Mouse (Mus musculus) MEL (cell line): ENCODE results near the gene Tbx3. TPM values are rescaled to one million over a fixed set of nuclear protein-coding genes. Genes with fewer than 3 reads are reported as not detected.

Experiments used
- DNase-seq: peaks from one replicate; pipeline ENCODE4 v3.0.0; 2011; ENCODE audit warnings: low read depth, low spot score
- H3K27ac ChIP-seq: 2 replicates; pipeline ENCODE4 v1.5.1; 2012; ENCODE audit warnings: low read depth, mild to moderate bottlenecking, control low read depth, low read length, moderate library complexity; ENCODE audit not compliant: control insufficient read depth
- H3K27me3 ChIP-seq, 2 experiments: fragments of 150-350 bp in 1 of 2; sonication (generic) in 1 of 2; 2 replicates each; pipeline ENCODE4 v1.6.1; 2012; ENCODE audit warnings: low read length in 2 of 2, mild to moderate bottlenecking in 2 of 2, improper control_type of control experiment in 1 of 2, moderate library complexity in 1 of 2; ENCODE audit not compliant: insufficient read depth in 2 of 2, control insufficient read depth in 1 of 2
- H3K36me3 ChIP-seq, 2 experiments: 2 replicates each; pipeline ENCODE4 v1.6.1; 2012 to 2014; ENCODE audit warnings: low read length in 2 of 2, improper control_type of control experiment in 1 of 2, inconsistent platforms in 1 of 2, mild to moderate bottlenecking in 1 of 2; ENCODE audit not compliant: insufficient read depth in 2 of 2, control insufficient read depth in 1 of 2
- H3K4me1 ChIP-seq, 2 experiments: fragments of 150-350 bp in 1 of 2; sonication (generic) in 1 of 2; 2 replicates each; pipeline ENCODE4 v1.6.1; 2012; ENCODE audit warnings: low read length in 2 of 2, improper control_type of control experiment in 1 of 2, mild to moderate bottlenecking in 1 of 2; ENCODE audit not compliant: insufficient read depth in 2 of 2, control insufficient read depth in 1 of 2
- H3K4me3 ChIP-seq, 2 experiments: fragments of 150-350 bp in 1 of 2; sonication (generic) in 1 of 2; 2 replicates each; pipeline ENCODE4 v1.5.1; 2012; ENCODE audit warnings: low read depth in 2 of 2, low read length in 2 of 2, mild to moderate bottlenecking in 2 of 2, moderate library complexity in 2 of 2, control low read depth in 1 of 2, improper control_type of control experiment in 1 of 2; ENCODE audit not compliant: control insufficient read depth in 1 of 2, insufficient read depth in 1 of 2
- H3K79me2 ChIP-seq: 2 replicates; pipeline ENCODE4 v1.6.1; 2012; ENCODE audit warnings: mild to moderate bottlenecking, low read length, moderate library complexity; ENCODE audit not compliant: control insufficient read depth, poor library complexity, insufficient read depth
- H3K9ac ChIP-seq: 2 replicates; pipeline ENCODE4 v1.6.1; 2012; ENCODE audit warnings: low read depth, mild to moderate bottlenecking, control low read depth, low read length, moderate library complexity; ENCODE audit not compliant: control insufficient read depth, poor library complexity, severe bottlenecking
- H3K9me3 ChIP-seq: fragments of 150-350 bp; sonication (generic); replicated peaks from 2 replicates; pipeline ENCODE4 v1.6.1; 2012; ENCODE audit warnings: mild to moderate bottlenecking, low read length, improper control_type of control experiment, moderate library complexity; ENCODE audit not compliant: insufficient read depth
- BHLHE40 ChIP-seq: IDR thresholded peaks from 2 replicates; pipeline ENCODE4 v1.6.1; 2012; ENCODE audit warnings: low read depth, mild to moderate bottlenecking, inconsistent platforms, low read length, improper control_type of control experiment, borderline replicate concordance
- CTCF ChIP-seq, 3 experiments: IDR thresholded peaks in 2 of 3; conservative IDR thresholded peaks in 1 of 3; 2 replicates each; pipeline ENCODE4 v1.5.1; 2011 to 2012; ENCODE audit warnings: low read length in 3 of 3, low read depth in 2 of 3, mild to moderate bottlenecking in 2 of 3, improper control_type of control experiment in 1 of 3, inconsistent platforms in 1 of 3, mixed read lengths in 1 of 3, moderate library complexity in 1 of 3; ENCODE audit not compliant: control insufficient read depth in 1 of 3, insufficient read depth in 1 of 3, poor library complexity in 1 of 3, severe bottlenecking in 1 of 3
- ELF1 ChIP-seq: IDR thresholded peaks from 2 replicates; pipeline ENCODE4 v1.6.1; 2014; ENCODE audit warnings: low read depth, mild to moderate bottlenecking, inconsistent platforms, low read length, improper control_type of control experiment, moderate library complexity
- GATA1 ChIP-seq: IDR thresholded peaks from 2 replicates; pipeline ENCODE4 v1.6.1; 2011; ENCODE audit warnings: low read depth, low read length, improper control_type of control experiment
- MAX ChIP-seq: IDR thresholded peaks from 2 replicates; pipeline ENCODE4 v1.6.1; 2011; ENCODE audit warnings: low read length, improper control_type of control experiment
- NRF1 ChIP-seq: IDR thresholded peaks from 2 replicates; pipeline ENCODE4 v1.6.1; 2014; ENCODE audit warnings: low read depth, mild to moderate bottlenecking, inconsistent platforms, low read length, improper control_type of control experiment, moderate library complexity; ENCODE audit not compliant: poor library complexity, insufficient read depth, severe bottlenecking
- POLR2AphosphoS2 ChIP-seq: IDR thresholded peaks from 2 replicates; pipeline ENCODE4 v1.6.1; 2011; ENCODE audit warnings: low read length, improper control_type of control experiment
- SIN3A ChIP-seq: IDR thresholded peaks from 2 replicates; pipeline ENCODE4 v1.6.1; 2012; ENCODE audit warnings: low read length, improper control_type of control experiment, inconsistent platforms
- UBTF ChIP-seq: IDR thresholded peaks from 2 replicates; pipeline ENCODE4 v1.6.1; 2012; ENCODE audit warnings: low read depth, mild to moderate bottlenecking, inconsistent platforms, low read length, improper control_type of control experiment, moderate library complexity, borderline replicate concordance; ENCODE audit not compliant: insufficient read depth
- USF1 ChIP-seq: IDR thresholded peaks from 2 replicates; pipeline ENCODE4 v1.6.1; 2014; ENCODE audit warnings: low read depth, mild to moderate bottlenecking, inconsistent platforms, low read length, improper control_type of control experiment, moderate library complexity
- USF2 ChIP-seq, 2 experiments: IDR thresholded peaks; 2 replicates each; pipeline ENCODE4 v1.6.1; 2011 to 2012; ENCODE audit warnings: improper control_type of control experiment in 2 of 2, low read length in 2 of 2, borderline replicate concordance in 1 of 2, inconsistent platforms in 1 of 2, low read depth in 1 of 2, mild to moderate bottlenecking in 1 of 2; ENCODE audit not compliant: insufficient read depth in 1 of 2
- ZC3H11A ChIP-seq: IDR thresholded peaks from 2 replicates; pipeline ENCODE4 v1.6.1; 2012; ENCODE audit warnings: low read depth, mild to moderate bottlenecking, inconsistent platforms, low read length, improper control_type of control experiment
- ZMIZ1 ChIP-seq: IDR thresholded peaks from 2 replicates; pipeline ENCODE4 v1.6.1; 2012; ENCODE audit warnings: low read depth, mild to moderate bottlenecking, inconsistent platforms, low read length, improper control_type of control experiment, moderate library complexity
- polyA plus RNA-seq, 2 experiments: library from polyadenylated mRNA; stranded (reverse) in 1 of 2; unstranded in 1 of 2; fragments of >175 nt in 1 of 2; fragments of >200 nt in 1 of 2; gene quantifications; 2 replicates each; pipeline versions ENCODE4 v1.2.1 to v1.2.4; 2012; ENCODE audit warnings: low replicate concordance in 2 of 2, low read depth in 1 of 2; ENCODE audit not compliant: insufficient read length in 2 of 2, insufficient read depth in 1 of 2, missing spikeins in 1 of 2
- total RNA-seq: library from RNA; depleted of rRNA; stranded (reverse); fragments of 300-350 nt; gene quantifications from 2 replicates; pipeline ENCODE4 v1.2.3, GENCODE M21; 2012

The Tbx3 gene
- total and polyA plus RNA-seq, 3 experiments = not detected

GRCm38 (mm10) chr5:119660526-119661410 is 9.7 kb upstream of the Tbx3 start:
- Histone ChIP-seq H3K4me1 (no peaks in the 10 kb centered on the region), H3K36me3 (no peaks in the 10 kb centered on the region), H3K27ac (no peak overlapping the region), H3K27me3 (no peaks in the 10 kb centered on the region), H3K79me2 (no peaks in the 10 kb centered on the region), H3K9ac (no peak overlapping the region), H3K9me3 (no peaks in the 10 kb centered on the region), H3K4me3 (no peak overlapping the region)
- TF ChIP-seq CTCF (IDR thresholded peaks at IDR 0.05 in 2 of 3, conservative IDR thresholded peaks at IDR 0.05 in 1 of 3; ENCODE audit: control insufficient read depth in 1 of 3, insufficient read depth in 1 of 3, low read depth in 2 of 3, low read length in 3 of 3, poor library complexity in 1 of 3, severe bottlenecking in 1 of 3) (no peak), POLR2AphosphoS2 (no peak), MAX (no peak), NRF1 (no peak), ZC3H11A (no peak), GATA1 (no peak), UBTF (no peak), BHLHE40 (no peak), USF2 (IDR thresholded peaks at IDR 0.05; ENCODE audit: borderline replicate concordance in 1 of 2, insufficient read depth in 1 of 2, low read depth in 1 of 2, low read length in 2 of 2) (no peak)
- DNase-seq = no peak

- TF ChIP-seq ZMIZ1 (no peak), USF1 (no peak), SIN3A (no peak), ELF1 (no peak), USF2 (IDR thresholded peaks at IDR 0.05; ENCODE audit: borderline replicate concordance in 1 of 2, insufficient read depth in 1 of 2, low read depth in 1 of 2, low read length in 2 of 2) (no peak)
- H3K36me3 ChIP-seq = no peaks in the 10 kb centered on the region
- H3K4me3 ChIP-seq = no peak overlapping the region
- H3K79me2 ChIP-seq = no peaks in the 10 kb centered on the region
- H3K9ac ChIP-seq = no peak overlapping the region
- H3K27ac ChIP-seq = no peak overlapping the region
- H3K4me1 ChIP-seq = no peaks in the 10 kb centered on the region
- DNase-seq = no peak
- H3K9me3 ChIP-seq = no peaks in the 10 kb centered on the region
- no peaks in the 10 kb centered on the region for H3K27me3 ChIP-seq
Measured at GRCm38 (mm10) chr5:119661474-119661873, 9.0 kb upstream of the Tbx3 start.
